Mouse (Mus musculus) forebrain, embryonic 15.5 days (tissue): ENCODE measurements around the gene Mgrn1. TPM values are rescaled to one million over a fixed set of nuclear protein-coding genes. Genes with fewer than 3 reads are reported as not detected.

Experiments
- ATAC-seq: fragments of 200-750 bp; cut with Nextera tagmentation; replicated peaks from 2 replicates; pipeline ENCODE4 v1.8.0; 2017; ENCODE audit warnings: mild to moderate bottlenecking, moderate TSS enrichment, moderate library complexity
- H3K27ac ChIP-seq: fragments of 300-500 bp; sonication (generic); replicated peaks from 2 replicates; pipeline ENCODE4 v1.5.1; 2015; ENCODE audit warnings: mild to moderate bottlenecking, inconsistent platforms
- H3K27me3 ChIP-seq: fragments of 300-500 bp; sonication (generic); 2 replicates; pipeline ENCODE4 v1.6.1; 2015; ENCODE audit warnings: inconsistent platforms
- H3K36me3 ChIP-seq: fragments of 300-500 bp; sonication (generic); 2 replicates; pipeline ENCODE4 v1.6.1; 2015; ENCODE audit warnings: mild to moderate bottlenecking, inconsistent platforms
- H3K4me1 ChIP-seq: fragments of 300-500 bp; sonication (generic); 2 replicates; pipeline ENCODE4 v1.6.1; 2015; ENCODE audit warnings: inconsistent platforms
- H3K4me2 ChIP-seq: fragments of 300-500 bp; sonication (generic); replicated peaks from 2 replicates; pipeline ENCODE4 v1.6.1; 2015; ENCODE audit warnings: mild to moderate bottlenecking, inconsistent platforms
- H3K4me3 ChIP-seq: fragments of 300-500 bp; sonication (generic); 2 replicates; pipeline ENCODE4 v1.5.1; 2015; ENCODE audit warnings: mild to moderate bottlenecking, inconsistent platforms
- H3K9ac ChIP-seq: fragments of 300-500 bp; sonication (generic); replicated peaks from 2 replicates; pipeline ENCODE4 v1.6.1; 2015; ENCODE audit warnings: mild to moderate bottlenecking, inconsistent platforms
- H3K9me3 ChIP-seq: fragments of 300-500 bp; sonication (generic); 2 replicates; pipeline ENCODE4 v1.6.1; 2016; ENCODE audit warnings: inconsistent platforms
- WGBS: fragments of 180-500 bp; shearing (Covaris S2); methylation state at CpG from one replicate; pipeline ENCODE4 v1.1.7; 2015; ENCODE audit warnings: mixed read lengths; 5-methylcytosine and 5-hydroxymethylcytosine counted together
- polyA plus RNA-seq: library from polyadenylated mRNA; unstranded; fragments of >200 nt; fragmentation: Nextera tagmentation; extraction: Ambion mirVana; gene quantifications from 2 replicates; pipeline ENCODE4 v1.2.1, GENCODE M21; 2015

Mgrn1 gene
- polyA plus RNA-seq, 1 experiment from 2014 or later: 102 TPM

DNA sequence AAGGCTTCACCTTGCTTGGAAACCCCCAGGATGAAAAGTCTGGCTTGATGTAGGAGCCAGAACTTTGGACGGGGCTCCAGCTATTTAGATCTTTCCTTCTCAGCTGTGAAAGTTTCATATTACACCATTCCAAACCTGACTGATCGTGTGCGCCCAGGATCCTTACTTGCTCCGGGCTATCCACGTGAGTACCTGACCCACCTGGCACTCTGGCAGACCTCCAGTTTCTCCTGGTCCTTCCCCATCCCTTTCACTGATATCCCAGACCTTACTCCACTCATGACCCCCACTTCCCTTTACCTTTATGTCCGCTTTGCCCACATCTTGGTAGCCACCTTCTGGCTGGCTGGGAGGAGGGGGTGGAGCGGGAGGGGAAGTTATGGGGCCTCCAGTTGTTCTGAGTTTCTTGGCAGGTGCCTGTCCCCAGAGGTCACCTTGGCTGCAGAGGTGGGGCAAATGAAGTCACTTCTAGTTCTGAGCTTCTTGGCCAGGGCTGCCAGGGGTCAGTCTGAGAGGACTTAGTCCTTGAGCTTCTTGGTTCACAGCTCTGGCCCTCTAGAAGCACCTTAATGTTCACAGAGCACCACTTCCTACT lies 19.9 kb upstream of the Mgrn1 start:
- H3K9me3 ChIP-seq: no peaks in the 10 kb centered on the region
- H3K36me3 ChIP-seq: peaks cover 10% of the 10 kb centered on the region; the same call in 1 of the 2 replicates
- no peak overlapping the region for H3K27ac ChIP-seq
- H3K4me2 ChIP-seq: no peak overlapping the region
- no peak overlapping the region for H3K4me3 ChIP-seq
- no peaks in the 10 kb centered on the region for H3K27me3 ChIP-seq
- no peak overlapping the region for H3K9ac ChIP-seq
- ATAC-seq: no peak
- H3K4me1 ChIP-seq: no peaks in the 10 kb centered on the region
- WGBS: 80% methylated on average over 7 of the region's 7 CpGs

DNA sequence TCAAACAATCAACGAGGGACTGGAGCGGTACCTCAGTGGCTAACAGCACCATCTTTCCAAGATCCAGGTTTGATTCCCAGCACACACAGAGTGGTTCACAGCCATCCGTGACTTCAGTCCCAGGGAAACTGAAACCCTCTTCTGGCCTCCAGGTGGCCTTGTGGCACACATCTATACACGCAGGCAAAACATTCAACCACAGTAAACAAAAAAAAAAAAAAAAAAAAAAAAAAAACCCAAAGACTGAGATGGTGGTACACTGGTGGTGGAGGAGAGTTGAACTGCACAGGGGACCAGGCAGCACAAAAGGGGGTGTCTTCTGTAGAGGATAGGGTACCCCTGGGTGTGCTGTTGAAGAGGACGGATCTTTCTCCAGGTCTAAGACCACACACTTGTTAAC lies 15.6 kb upstream of the Mgrn1 start:
- H3K4me3 ChIP-seq: no peak overlapping the region
- H3K27ac ChIP-seq: no peak overlapping the region
- no peaks in the 10 kb centered on the region for H3K4me1 ChIP-seq
- peaks cover 21% of the 10 kb centered on the region; the same call in 1 of the 2 replicates for H3K36me3 ChIP-seq
- H3K27me3 ChIP-seq: no peaks in the 10 kb centered on the region
- no peak for ATAC-seq
- no peak overlapping the region for H3K4me2 ChIP-seq
- no peaks in the 10 kb centered on the region for H3K9me3 ChIP-seq
- no peak overlapping the region for H3K9ac ChIP-seq
- WGBS: 90% methylated on average over 5 of the region's 5 CpGs

DNA sequence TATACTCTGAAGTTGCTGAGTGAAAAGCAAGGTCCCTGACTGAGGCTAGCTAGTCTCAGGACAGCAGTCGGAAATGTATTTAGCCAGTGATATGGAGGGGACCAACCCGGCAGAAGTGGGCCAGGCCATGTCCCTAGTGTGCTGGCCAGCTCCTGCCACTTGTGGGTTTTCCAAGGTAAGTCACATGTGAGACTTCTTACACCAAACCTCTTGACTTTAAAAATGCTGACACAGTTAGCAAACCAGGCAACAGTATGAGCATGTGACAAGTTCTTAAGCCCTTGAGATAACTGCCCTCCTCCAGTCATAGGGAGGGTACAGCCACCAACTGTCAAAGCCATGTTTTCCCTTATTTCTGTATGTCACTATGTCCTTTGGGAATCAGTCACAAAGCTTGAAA lies 14.1 kb upstream of the Mgrn1 start:
- ATAC-seq: no peak
- H3K4me2 ChIP-seq: no peak overlapping the region
- H3K36me3 ChIP-seq: peaks cover 21% of the 10 kb centered on the region
- no peaks in the 10 kb centered on the region for H3K27me3 ChIP-seq
- H3K27ac ChIP-seq: no peak overlapping the region
- H3K4me3 ChIP-seq: no peak overlapping the region
- H3K9me3 ChIP-seq: no peaks in the 10 kb centered on the region
- peaks cover 13% of the 10 kb centered on the region for H3K4me1 ChIP-seq
- no peak overlapping the region for H3K9ac ChIP-seq
- 87% methylated on average over 2 of the region's 2 CpGs for WGBS

DNA sequence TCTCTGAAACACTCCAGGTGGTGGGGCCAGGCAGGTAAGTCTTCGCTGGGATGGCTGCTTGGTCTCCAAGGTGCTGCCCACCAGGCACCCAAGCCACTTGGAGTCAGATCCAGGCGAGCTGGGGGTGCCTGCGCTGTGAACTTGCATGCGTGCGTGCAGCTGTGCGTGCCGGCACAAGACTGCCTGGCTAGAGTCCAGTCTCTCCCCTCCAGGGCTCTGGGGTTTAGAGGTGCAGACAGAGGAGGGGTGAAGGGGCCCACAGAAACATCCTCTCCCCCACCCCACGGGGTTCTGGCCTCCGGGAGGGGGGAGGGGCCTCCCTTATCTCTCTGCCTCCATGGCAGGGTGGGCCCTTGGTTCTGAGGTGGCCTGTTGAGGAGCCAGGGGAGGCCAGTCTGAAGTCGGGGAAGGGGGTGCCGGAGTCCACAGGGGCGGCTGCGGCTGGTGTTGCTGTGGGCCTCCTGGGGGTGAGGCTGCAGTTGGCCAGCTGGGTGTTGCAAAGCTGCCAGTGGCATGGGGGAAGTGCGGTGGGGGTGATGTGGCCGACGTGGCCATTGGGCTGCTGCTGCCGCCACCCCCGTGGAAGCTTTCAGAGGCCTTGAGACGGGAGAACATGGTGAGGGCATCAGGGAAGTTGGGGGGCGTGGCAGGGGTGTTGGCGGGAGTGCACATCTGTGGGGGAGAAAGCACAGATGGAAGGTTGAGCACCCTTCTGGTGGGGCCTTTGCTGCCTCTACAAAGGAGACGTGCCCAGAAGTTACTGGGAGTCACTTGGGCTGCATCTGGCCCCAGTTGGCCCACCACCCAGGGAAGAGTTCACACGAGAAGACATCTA lies 10.6 kb upstream of the Mgrn1 start:
- H3K9ac ChIP-seq: no peak overlapping the region
- H3K4me1 ChIP-seq: peaks cover 31% of the 10 kb centered on the region
- no peak overlapping the region for H3K4me3 ChIP-seq
- peaks cover 11% of the 10 kb centered on the region for H3K36me3 ChIP-seq
- no peaks in the 10 kb centered on the region for H3K9me3 ChIP-seq
- no peak for ATAC-seq
- H3K27ac ChIP-seq: no peak overlapping the region
- no peaks in the 10 kb centered on the region for H3K27me3 ChIP-seq
- no peak overlapping the region for H3K4me2 ChIP-seq
- 80% methylated on average over 23 of the region's 23 CpGs for WGBS

DNA sequence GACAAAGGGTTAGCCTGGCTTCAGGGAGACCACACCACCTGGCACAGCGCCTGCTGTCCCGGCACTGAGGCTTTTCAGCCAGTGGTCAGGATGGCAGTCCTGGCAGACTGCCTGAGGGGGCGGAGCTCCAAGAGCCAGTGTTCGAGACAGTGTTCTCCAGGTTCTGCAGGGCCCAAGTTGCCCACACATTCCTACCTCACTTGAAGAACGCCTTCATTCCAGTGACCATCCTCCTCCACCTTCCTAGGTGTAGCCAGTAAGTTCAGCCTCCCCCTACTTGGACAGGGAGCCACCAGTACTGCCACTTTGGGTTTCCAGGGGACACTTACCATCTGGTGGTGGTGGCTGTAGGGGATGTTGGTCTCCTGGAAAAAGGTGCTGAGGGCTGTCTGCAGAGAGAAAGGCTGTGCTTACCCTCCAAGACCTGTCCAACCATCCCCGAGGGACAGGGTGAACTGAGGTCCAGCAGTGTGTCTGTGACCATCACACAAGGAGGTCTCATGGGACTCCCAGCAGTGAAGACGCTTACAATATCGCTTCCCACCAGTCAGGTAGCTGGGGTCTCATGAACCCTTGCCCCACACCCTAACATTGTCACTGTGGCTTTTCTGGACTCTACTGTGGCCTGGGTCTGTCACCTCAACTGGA lies 9.9 kb upstream of the Mgrn1 start:
- Histone ChIP-seq H3K27ac (no peak overlapping the region), H3K27me3 (no peaks in the 10 kb centered on the region), H3K4me1 (peaks cover 35% of the 10 kb centered on the region), H3K9ac (no peak overlapping the region), H3K4me3 (no peak overlapping the region), H3K36me3 (peaks cover 11% of the 10 kb centered on the region), H3K4me2 (no peak overlapping the region), H3K9me3 (no peaks in the 10 kb centered on the region)
- 67% methylated on average over 8 of the region's 8 CpGs for WGBS
- no peak for ATAC-seq

DNA sequence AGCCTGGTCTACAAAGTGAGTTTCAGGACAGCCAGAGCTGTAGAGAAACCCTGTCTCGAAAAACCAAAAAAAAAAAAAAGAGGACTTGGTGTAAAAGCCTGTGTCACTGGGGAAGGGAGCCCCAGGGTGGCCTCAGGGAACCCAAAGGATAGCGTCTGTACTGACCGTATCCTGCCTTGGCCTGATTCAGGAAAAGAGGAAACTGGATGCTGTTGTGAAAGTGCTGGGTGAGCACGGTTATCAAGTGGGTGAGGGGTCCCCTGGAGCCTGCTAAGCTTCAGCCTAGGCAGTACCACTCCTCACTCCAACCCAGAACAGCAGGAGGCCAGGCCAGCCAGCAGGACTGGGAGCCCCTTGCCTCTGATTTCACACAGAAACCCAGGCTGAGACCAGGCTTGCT lies 8.9 kb upstream of the Mgrn1 start:
- no peak overlapping the region for H3K27ac ChIP-seq
- H3K4me3 ChIP-seq: no peak overlapping the region
- no peak overlapping the region for H3K4me2 ChIP-seq
- no peaks in the 10 kb centered on the region for H3K27me3 ChIP-seq
- H3K36me3 ChIP-seq: peaks cover 11% of the 10 kb centered on the region
- no peaks in the 10 kb centered on the region for H3K9me3 ChIP-seq
- no peak overlapping the region for H3K9ac ChIP-seq
- 91% methylated on average over 4 of the region's 4 CpGs for WGBS
- H3K4me1 ChIP-seq: peaks cover 46% of the 10 kb centered on the region
- no peak for ATAC-seq

DNA sequence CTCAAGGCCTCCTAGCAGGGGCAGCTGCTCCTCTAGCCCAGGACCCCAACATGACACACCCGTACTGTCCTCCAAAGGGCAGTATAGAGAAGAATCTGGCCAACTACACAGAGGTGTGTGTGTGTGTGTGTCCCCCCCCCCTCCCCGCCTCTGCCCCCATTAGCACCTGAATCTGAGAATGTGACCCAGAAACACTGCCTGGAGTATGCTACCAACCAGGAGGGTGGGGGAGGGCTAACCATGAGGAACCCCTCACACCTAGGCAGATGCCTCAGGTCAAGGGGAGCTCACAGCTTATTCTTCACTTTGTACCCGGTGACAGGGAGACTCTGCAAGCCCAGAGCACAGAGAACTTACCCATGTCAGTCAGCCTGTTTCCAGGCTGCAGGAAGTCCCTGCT lies 8.3 kb upstream of the Mgrn1 start:
- Histone ChIP-seq H3K36me3 (peaks cover 11% of the 10 kb centered on the region), H3K27ac (0 out of 2 replicates have a peak overlapping the region, but pooled peaks have one; percentile 98), H3K9ac (peak overlapping the region; percentile 80; the same call in 1 of the 2 replicates), H3K27me3 (no peaks in the 10 kb centered on the region), H3K4me3 (peak overlapping the region; percentile 91), H3K9me3 (no peaks in the 10 kb centered on the region), H3K4me1 (peaks cover 47% of the 10 kb centered on the region), H3K4me2 (peak overlapping the region; percentile 78)
- no peak for ATAC-seq
- 71% methylated on average over 3 of the region's 3 CpGs for WGBS

DNA sequence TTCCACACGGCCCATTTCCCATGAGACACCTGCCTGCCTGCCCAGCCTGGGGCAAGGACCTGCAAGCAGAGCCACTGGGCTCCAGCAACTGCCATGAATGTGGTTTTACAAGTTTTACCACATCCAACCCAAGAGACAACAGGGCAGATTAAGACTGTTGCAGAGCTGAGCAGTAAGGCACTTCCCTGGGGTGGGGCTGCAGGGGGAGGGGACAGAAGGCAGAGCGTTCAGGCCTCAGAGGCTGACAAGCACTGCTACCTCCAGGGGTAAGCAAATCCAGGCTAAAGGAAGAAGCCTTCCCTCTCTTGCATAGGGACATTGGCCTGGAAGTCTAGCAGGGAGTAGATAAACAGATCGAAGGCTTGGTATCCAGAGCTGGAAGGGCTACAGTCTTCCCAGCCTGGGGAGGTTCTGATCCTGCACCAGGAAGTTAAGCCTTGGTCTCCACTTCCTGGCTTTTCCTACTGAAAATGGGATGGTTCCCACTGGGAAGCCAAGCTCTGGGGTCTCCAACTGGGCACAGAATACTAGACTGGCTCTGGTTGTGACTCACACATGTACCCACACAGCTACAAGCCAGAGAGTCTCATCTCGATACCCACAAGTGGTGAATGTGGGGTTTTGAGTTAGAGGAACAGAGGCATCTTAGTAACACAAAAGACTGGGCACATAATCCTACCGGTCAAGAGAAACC lies 7.7 kb upstream of the Mgrn1 start:
- Histone ChIP-seq H3K36me3 (peaks cover 11% of the 10 kb centered on the region), H3K27ac (peak overlapping the region; percentile 98)
- 42% methylated on average over 5 of the region's 5 CpGs for WGBS

DNA sequence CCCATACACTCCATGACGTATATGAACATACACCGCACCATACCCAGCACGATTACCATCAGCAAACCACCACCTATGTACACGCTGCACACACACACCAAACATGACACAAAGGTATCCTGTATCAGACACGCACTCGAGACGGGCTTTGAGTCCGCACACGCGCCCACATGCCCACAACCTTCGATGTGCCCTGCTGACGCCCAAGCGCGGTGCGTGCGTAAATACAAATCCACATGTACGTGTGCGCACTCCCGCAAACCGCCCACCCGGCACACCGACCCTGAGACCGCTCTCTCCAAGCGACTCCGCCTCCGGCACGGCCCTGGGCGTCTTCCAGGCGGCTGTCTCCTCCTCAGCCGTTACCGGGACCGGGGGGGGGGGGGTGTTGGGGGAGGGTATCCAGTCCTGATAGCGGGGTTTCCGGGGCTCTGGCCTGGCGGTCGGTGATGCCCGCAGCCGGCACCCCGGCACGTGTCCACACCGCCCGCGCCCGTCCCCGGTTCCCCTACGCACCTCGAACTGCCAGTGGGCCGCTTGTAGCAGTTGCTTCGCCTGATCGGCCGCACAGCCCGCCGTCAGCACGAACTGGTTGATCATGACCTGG lies 6.8 kb upstream of the Mgrn1 start:
- ATAC-seq: peak; percentile 18
- WGBS: under 1% methylated on average over 54 of the region's 54 CpGs
- H3K4me2 ChIP-seq: peak overlapping the region; percentile 78
- H3K36me3 ChIP-seq: peaks cover 10% of the 10 kb centered on the region
- peak overlapping the region; percentile 80 for H3K9ac ChIP-seq
- H3K27me3 ChIP-seq: no peaks in the 10 kb centered on the region
- peak overlapping the region; percentile 98 for H3K27ac ChIP-seq
- no peaks in the 10 kb centered on the region for H3K9me3 ChIP-seq
- H3K4me3 ChIP-seq: peak overlapping the region; percentile 91
- H3K4me1 ChIP-seq: peaks cover 47% of the 10 kb centered on the region

More for the DNA sequence above, 7.7 kb upstream of the Mgrn1 start:
- Histone ChIP-seq H3K27me3 (no peaks in the 10 kb centered on the region), H3K4me2 (peak overlapping the region; percentile 78), H3K4me1 (peaks cover 47% of the 10 kb centered on the region), H3K4me3 (peak overlapping the region; percentile 91), H3K9ac (peak overlapping the region; percentile 80), H3K9me3 (no peaks in the 10 kb centered on the region)
- no peak for ATAC-seq

DNA sequence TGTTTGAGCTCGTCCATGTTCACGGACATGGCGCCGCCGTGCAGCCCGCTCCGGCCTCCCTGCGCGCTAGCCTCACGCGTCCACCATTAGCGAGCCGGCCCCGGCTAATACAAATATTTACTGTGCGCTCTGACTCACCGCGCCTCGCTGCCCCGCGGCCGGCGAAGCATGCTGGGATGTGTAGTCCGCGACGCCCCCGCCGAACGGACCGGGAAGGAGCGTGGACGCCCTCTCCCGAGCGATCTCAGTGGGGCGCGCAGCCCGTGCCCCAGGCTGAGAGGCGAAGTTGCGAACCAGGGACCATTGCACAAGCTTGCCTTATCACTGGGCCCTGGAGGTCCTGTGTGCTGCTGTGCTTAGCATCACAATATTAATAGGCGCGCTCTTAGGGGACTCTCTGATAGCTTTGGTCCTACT lies 6.3 kb upstream of the Mgrn1 start:
- Histone ChIP-seq H3K9ac (peak overlapping the region; percentile 80), H3K4me2 (peak overlapping the region; percentile 78), H3K4me1 (peaks cover 47% of the 10 kb centered on the region), H3K4me3 (peak overlapping the region; percentile 91), H3K27me3 (no peaks in the 10 kb centered on the region), H3K27ac (peak overlapping the region; percentile 98), H3K9me3 (no peaks in the 10 kb centered on the region), H3K36me3 (peaks cover 5% of the 10 kb centered on the region)
- peak; percentile 78 for ATAC-seq
- WGBS: under 1% methylated on average over 40 of the region's 40 CpGs

DNA sequence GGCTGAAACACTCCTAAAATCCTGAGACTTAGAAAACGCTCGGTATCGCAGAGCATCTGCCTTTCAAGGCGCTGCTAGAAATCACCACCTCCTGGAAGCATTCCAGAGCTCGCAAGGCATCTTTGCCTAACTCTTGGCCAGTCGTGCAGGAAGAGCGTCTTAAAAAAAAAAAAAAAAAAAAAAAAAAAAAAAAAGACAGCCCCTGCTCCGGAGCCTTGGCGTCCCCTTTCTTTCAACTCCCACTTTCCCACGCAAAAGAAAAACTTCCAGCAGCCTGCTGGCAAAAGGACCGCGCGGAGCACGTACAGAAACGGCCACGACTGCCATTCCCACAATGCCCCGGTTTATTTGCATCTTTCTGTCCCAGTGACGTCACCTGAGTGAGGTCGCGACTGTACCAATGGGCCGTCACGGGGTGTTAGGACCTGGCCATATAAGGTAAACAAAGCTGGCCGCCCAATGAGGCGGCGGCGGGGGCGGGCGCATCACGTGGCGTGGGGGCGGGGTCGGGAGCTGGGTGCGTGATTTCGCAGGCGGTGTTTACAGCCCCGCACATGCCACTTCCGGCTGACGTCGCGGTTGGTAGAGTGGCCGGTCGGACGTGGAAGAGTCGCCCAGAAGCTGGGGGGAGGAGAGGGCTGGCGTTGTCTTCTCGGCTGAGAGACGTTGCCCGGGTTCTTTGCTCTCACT lies 5.8 kb upstream of the Mgrn1 start, which contains the start of gene Ubald1:
Ubald1 (minus strand) TSS at position 180 of the 690 bp plus-strand sequence.
- peak within 1 kb of the TSS; percentile 98 for H3K27ac ChIP-seq
- peaks cover 1% of the 10 kb centered on the region; the same call in 1 of the 2 replicates for H3K36me3 ChIP-seq
- H3K4me1 ChIP-seq: peaks cover 47% of the 10 kb centered on the region
- H3K9me3 ChIP-seq: no peaks in the 10 kb centered on the region
- H3K9ac ChIP-seq: peak within 1 kb of the TSS; percentile 80
- peak within 1 kb of the TSS; percentile 78 for H3K4me2 ChIP-seq
- ATAC-seq: peak; percentile 89
- peak within 1 kb of the TSS; percentile 91 for H3K4me3 ChIP-seq
- no peaks in the 10 kb centered on the region for H3K27me3 ChIP-seq
- 0% methylated on average over 48 of the region's 48 CpGs for WGBS
